Mouse (Mus musculus) lung, embryonic 14.5 days (tissue): ENCODE measurements at regions not wholly inside any gene's neighbourhood (a gene's known extent, or its start where the extent isn't known, plus 50 kb on each side); places are given as distances from the start of the nearest gene placed in this dataset.
A peak's percentile ranks its signal among the peaks of the same experiment; 100 is the strongest.

Source experiments
- ATAC-seq: fragments of 200-750 bp; cut with Nextera tagmentation; 2 replicates; pipeline ENCODE4 v1.8.0; 2017; ENCODE audit warnings: mild to moderate bottlenecking, moderate TSS enrichment, moderate library complexity; ENCODE audit not compliant: insufficient read depth
- DNase-seq: peaks from one replicate; pipeline ENCODE4 v3.0.0-alpha.2; 2015
- H3K27ac ChIP-seq: fragments of 300-500 bp; sonication (generic); 2 replicates; pipeline ENCODE4 v1.5.1; 2014; ENCODE audit warnings: low read depth, mild to moderate bottlenecking, moderate library complexity
- H3K27me3 ChIP-seq: fragments of 300-500 bp; sonication (generic); 2 replicates; pipeline ENCODE4 v1.6.1; 2014; ENCODE audit warnings: low read length, control low read depth; ENCODE audit not compliant: insufficient read depth
- H3K36me3 ChIP-seq: fragments of 300-500 bp; sonication (generic); 2 replicates; pipeline ENCODE4 v1.6.1; 2014; ENCODE audit warnings: control low read depth; ENCODE audit not compliant: insufficient read depth
- H3K4me1 ChIP-seq: fragments of 300-500 bp; sonication (generic); 2 replicates; pipeline ENCODE4 v1.6.1; 2014; ENCODE audit warnings: antibody characterized with exemption, control low read depth; ENCODE audit not compliant: insufficient read depth
- H3K4me2 ChIP-seq: fragments of 300-500 bp; sonication (generic); 2 replicates; pipeline ENCODE4 v1.6.1; 2014; ENCODE audit warnings: mild to moderate bottlenecking
- H3K4me3 ChIP-seq: fragments of 300-500 bp; sonication (generic); 2 replicates; pipeline ENCODE4 v1.5.1; 2014; ENCODE audit warnings: low read depth, low read length
- H3K9ac ChIP-seq: fragments of 300-500 bp; sonication (generic); 2 replicates; pipeline ENCODE4 v1.6.1; 2014
- H3K9me3 ChIP-seq: fragments of 300-500 bp; sonication (generic); 2 replicates; pipeline ENCODE4 v1.6.1; 2016; ENCODE audit warnings: low read depth, low read length, control low read depth
- CTCF ChIP-seq: IDR thresholded peaks from 2 replicates; pipeline ENCODE4 v1.5.1; 2016; ENCODE audit warnings: antibody characterized with exemption, low read depth
- WGBS: fragments of 180-500 bp; shearing (Covaris S2); extraction: QIAGEN DNeasy Blood & Tissue Kit; methylation state at CpG from one replicate; pipeline ENCODE4 v1.1.7; 2014; 5-methylcytosine and 5-hydroxymethylcytosine counted together

- Histone ChIP-seq H3K27ac (no peak overlapping the region), H3K9ac (no peak overlapping the region), H3K4me2 (peak overlapping the region; percentile 96), H3K4me1 (no peaks in the 10 kb centered on the region; the same call in 1 of the 2 replicates), H3K27me3 (peaks cover 5% of the 10 kb centered on the region; the same call in 1 of the 2 replicates), H3K36me3 (no peaks in the 10 kb centered on the region), H3K9me3 (no peaks in the 10 kb centered on the region), H3K4me3 (peak overlapping the region; percentile 74; the same call in 1 of the 2 replicates)
- no peak for TF ChIP-seq CTCF
- DNase-seq (peak; percentile 33), ATAC-seq (no peak)
- 14% methylated on average over 7 of the region's 7 CpGs for WGBS
Observed at GRCm38 (mm10) chr4:101354086-101354855, 64.8 kb upstream of the Ak4 start.

GRCm38 (mm10) chr4:101352178-101352577, 66.9 kb upstream of the Ak4 start:
- WGBS: 80% methylated on average over 4 of the region's 4 CpGs

DNA sequence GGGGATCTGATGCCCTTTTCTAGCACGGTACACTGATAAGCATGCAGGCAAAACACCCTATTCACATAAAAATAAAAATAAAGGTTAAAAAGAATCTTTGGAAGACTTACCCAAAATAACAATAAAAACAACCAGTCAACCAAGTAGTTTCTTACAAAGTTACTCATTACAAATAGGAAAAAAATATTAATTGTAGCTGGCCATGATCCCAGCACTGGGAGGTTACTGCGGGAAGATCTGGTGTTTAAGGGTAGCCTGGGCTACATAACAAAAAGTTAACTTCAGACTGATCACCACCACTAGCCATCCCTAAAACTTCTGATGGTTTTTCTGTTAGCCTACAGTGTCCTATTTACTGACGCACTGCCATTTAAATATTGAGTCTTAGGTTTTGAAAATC, 67.4 kb upstream of the Ak4 start:
- Histone ChIP-seq H3K4me3 (no peak overlapping the region), H3K27me3 (peaks cover 5% of the 10 kb centered on the region; the same call in 1 of the 2 replicates), H3K9me3 (no peaks in the 10 kb centered on the region), H3K4me2 (no peak overlapping the region), H3K27ac (no peak overlapping the region), H3K9ac (no peak overlapping the region), H3K36me3 (no peaks in the 10 kb centered on the region), H3K4me1 (no peaks in the 10 kb centered on the region; the same call in 1 of the 2 replicates)
- TF ChIP-seq CTCF: no peak
- ATAC-seq (no peak), DNase-seq (no peak)
- WGBS: 87% methylated on average over 3 of the region's 3 CpGs

More at GRCm38 (mm10) chr4:101352178-101352577, 66.9 kb upstream of the Ak4 start:
- no peak for TF ChIP-seq CTCF
- H3K9ac ChIP-seq: no peak overlapping the region
- H3K4me3 ChIP-seq: no peak overlapping the region
- H3K4me2 ChIP-seq: no peak overlapping the region
- H3K9me3 ChIP-seq: no peaks in the 10 kb centered on the region
- no peaks in the 10 kb centered on the region for H3K36me3 ChIP-seq
- H3K27ac ChIP-seq: no peak overlapping the region
- DNase-seq: no peak
- H3K27me3 ChIP-seq: peaks cover 5% of the 10 kb centered on the region; the same call in 1 of the 2 replicates
- H3K4me1 ChIP-seq: no peaks in the 10 kb centered on the region; the same call in 1 of the 2 replicates
- ATAC-seq: no peak

GRCm38 (mm10) chr4:101350656-101351055, 68.4 kb upstream of the Ak4 start:
- peaks cover 4% of the 10 kb centered on the region; the same call in 1 of the 2 replicates for H3K27me3 ChIP-seq
- no peak for ATAC-seq
- no peak for DNase-seq
- TF ChIP-seq CTCF: no peak
- H3K9me3 ChIP-seq: no peaks in the 10 kb centered on the region
- no peaks in the 10 kb centered on the region; the same call in 1 of the 2 replicates for H3K4me1 ChIP-seq
- H3K27ac ChIP-seq: no peak overlapping the region
- no peak overlapping the region for H3K4me2 ChIP-seq
- no peaks in the 10 kb centered on the region for H3K36me3 ChIP-seq
- no peak overlapping the region for H3K4me3 ChIP-seq
- H3K9ac ChIP-seq: no peak overlapping the region
- WGBS: 86% methylated on average over 8 of the region's 8 CpGs

- no peaks in the 10 kb centered on the region for H3K9me3 ChIP-seq
- ATAC-seq (no peak), DNase-seq (no peak)
- H3K4me1 ChIP-seq: no peaks in the 10 kb centered on the region; the same call in 1 of the 2 replicates
- no peaks in the 10 kb centered on the region for H3K27me3 ChIP-seq
- no peak for TF ChIP-seq CTCF
- H3K36me3 ChIP-seq: no peaks in the 10 kb centered on the region
- no peak overlapping the region for H3K9ac ChIP-seq
- H3K4me3 ChIP-seq: no peak overlapping the region
- WGBS: 89% methylated on average over 3 of the region's 3 CpGs
- H3K4me2 ChIP-seq: no peak overlapping the region
- H3K27ac ChIP-seq: no peak overlapping the region
Observed at GRCm38 (mm10) chr4:101350222-101350621, 68.9 kb upstream of the Ak4 start.

- peak; percentile 88 for DNase-seq
- H3K36me3 ChIP-seq: no peaks in the 10 kb centered on the region
- H3K4me3 ChIP-seq: no peak overlapping the region
- H3K4me1 ChIP-seq: no peaks in the 10 kb centered on the region
- 16% methylated on average over 4 of the region's 4 CpGs for WGBS
- no peak overlapping the region for H3K9ac ChIP-seq
- ATAC-seq: no peak
- no peak overlapping the region for H3K4me2 ChIP-seq
- H3K27me3 ChIP-seq: no peaks in the 10 kb centered on the region
- TF ChIP-seq CTCF: peak; percentile 76
- H3K27ac ChIP-seq: no peak overlapping the region
- H3K9me3 ChIP-seq: no peaks in the 10 kb centered on the region
Observed at GRCm38 (mm10) chr4:101349413-101349812, 69.7 kb upstream of the Ak4 start.

- no peak overlapping the region for H3K4me2 ChIP-seq
- H3K9me3 ChIP-seq: no peaks in the 10 kb centered on the region
- peak; percentile 14; the same call in 1 of the 2 replicates for TF ChIP-seq CTCF
- H3K9ac ChIP-seq: no peak overlapping the region
- H3K36me3 ChIP-seq: no peaks in the 10 kb centered on the region
- H3K4me1 ChIP-seq: no peaks in the 10 kb centered on the region
- ATAC-seq (no peak), DNase-seq (no peak)
- H3K27ac ChIP-seq: no peak overlapping the region
- WGBS: 71% methylated on average over 6 of the region's 6 CpGs
- H3K27me3 ChIP-seq: no peaks in the 10 kb centered on the region
- no peak overlapping the region for H3K4me3 ChIP-seq
Observed at GRCm38 (mm10) chr4:101347309-101347708, 71.8 kb upstream of the Ak4 start.
